Mouse (Mus musculus): ENCODE measurements around the gene Rmnd5b. TPM values are rescaled to one million over a fixed set of nuclear protein-coding genes. Genes with fewer than 3 reads are reported as not detected.
A peak's percentile ranks its signal among the peaks of the same experiment; 100 is the strongest.
"Not testable (repeated sequence)": the region's sequence is repeated elsewhere in the genome, so short reads cannot be mapped to it uniquely, and the experiment has no call there.

Rmnd5b gene
- polyA plus RNA-seq (2011; ENCODE audit: insufficient read length, low read depth, missing spikeins) = 17.5 and 20.0 TPM in 2 replicates

- H3K27ac ChIP-seq (ENCODE audit: insufficient read depth, low read length) = peak within 1 kb of the TSS; percentile 13
- H3K4me3 ChIP-seq (ENCODE audit: insufficient read depth, low read length) = peak within 1 kb of the TSS; percentile 92
- TF ChIP-seq POLR2A (IDR thresholded peaks at IDR 0.05; ENCODE audit: low read depth, low read length) (peak; percentile 72), CTCF (IDR thresholded peaks at IDR 0.05; ENCODE audit: borderline replicate concordance, insufficient read depth, low read length) (no peak)
- peaks cover 3% of the 10 kb centered on the region for H3K4me1 ChIP-seq (ENCODE audit: control insufficient read depth, insufficient read depth, low read length)
Observed at GRCm38 (mm10) chr11:51635525-51636322, at the start of gene Rmnd5b. Gene Rmnd5b, minus strand, starts transcription at chr11:51635896.

GRCm38 (mm10) chr11:51681976-51682374 lies 46.3 kb upstream of the Rmnd5b start:
- H3K27ac ChIP-seq (ENCODE audit: insufficient read depth, low read length) = no peak overlapping the region
- no peak overlapping the region for H3K4me3 ChIP-seq (ENCODE audit: insufficient read depth, low read length)
- no peaks in the 10 kb centered on the region for H3K4me1 ChIP-seq (ENCODE audit: control insufficient read depth, insufficient read depth, low read length)
- TF ChIP-seq POLR2A (IDR thresholded peaks at IDR 0.05; ENCODE audit: low read depth, low read length) (no peak), CTCF (IDR thresholded peaks at IDR 0.05; ENCODE audit: borderline replicate concordance, insufficient read depth, low read length) (no peak)

GRCm38 (mm10) chr11:51681324-51681975 lies 45.8 kb upstream of the Rmnd5b start:
- Histone ChIP-seq H3K27ac (ENCODE audit: insufficient read depth, low read length) (no peak overlapping the region), H3K4me1 (ENCODE audit: control insufficient read depth, insufficient read depth, low read length) (no peaks in the 10 kb centered on the region), H3K4me3 (ENCODE audit: insufficient read depth, low read length) (no peak overlapping the region)
- TF ChIP-seq CTCF (IDR thresholded peaks at IDR 0.05; ENCODE audit: borderline replicate concordance, insufficient read depth, low read length) (peak; percentile 72), POLR2A (IDR thresholded peaks at IDR 0.05; ENCODE audit: low read depth, low read length) (no peak)

- no peak overlapping the region for H3K4me3 ChIP-seq (ENCODE audit: insufficient read depth, low read length)
- H3K4me1 ChIP-seq (ENCODE audit: control insufficient read depth, insufficient read depth, low read length) = no peaks in the 10 kb centered on the region
- no peak for TF ChIP-seq CTCF (IDR thresholded peaks at IDR 0.05; ENCODE audit: borderline replicate concordance, insufficient read depth, low read length)
- no peak for TF ChIP-seq POLR2A (IDR thresholded peaks at IDR 0.05; ENCODE audit: low read depth, low read length)
- no peak overlapping the region for H3K27ac ChIP-seq (ENCODE audit: insufficient read depth, low read length)
Observed at GRCm38 (mm10) chr11:51679466-51679865, 43.8 kb upstream of the Rmnd5b start.

GRCm38 (mm10) chr11:51677737-51678418 lies 42.2 kb upstream of the Rmnd5b start:
- Histone ChIP-seq H3K4me3 (ENCODE audit: insufficient read depth, low read length) (no peak overlapping the region), H3K4me1 (ENCODE audit: control insufficient read depth, insufficient read depth, low read length) (no peaks in the 10 kb centered on the region), H3K27ac (ENCODE audit: insufficient read depth, low read length) (no peak overlapping the region)
- no peak for TF ChIP-seq POLR2A (IDR thresholded peaks at IDR 0.05; ENCODE audit: low read depth, low read length)
- TF ChIP-seq CTCF (IDR thresholded peaks at IDR 0.05; ENCODE audit: borderline replicate concordance, insufficient read depth, low read length) = no peak

GRCm38 (mm10) chr11:51675386-51675785 lies 39.7 kb upstream of the Rmnd5b start:
- Histone ChIP-seq H3K4me1 (ENCODE audit: control insufficient read depth, insufficient read depth, low read length) (no peaks in the 10 kb centered on the region), H3K27ac (ENCODE audit: insufficient read depth, low read length) (no peak overlapping the region), H3K4me3 (ENCODE audit: insufficient read depth, low read length) (no peak overlapping the region)
- TF ChIP-seq POLR2A (IDR thresholded peaks at IDR 0.05; ENCODE audit: low read depth, low read length) = no peak
- no peak for TF ChIP-seq CTCF (IDR thresholded peaks at IDR 0.05; ENCODE audit: borderline replicate concordance, insufficient read depth, low read length)

GRCm38 (mm10) chr11:51673291-51673690 lies 37.6 kb upstream of the Rmnd5b start:
- no peak for TF ChIP-seq CTCF (IDR thresholded peaks at IDR 0.05; ENCODE audit: borderline replicate concordance, insufficient read depth, low read length)
- no peak for TF ChIP-seq POLR2A (IDR thresholded peaks at IDR 0.05; ENCODE audit: low read depth, low read length)
- H3K4me3 ChIP-seq (ENCODE audit: insufficient read depth, low read length) = no peak overlapping the region
- no peak overlapping the region for H3K27ac ChIP-seq (ENCODE audit: insufficient read depth, low read length)
- no peaks in the 10 kb centered on the region for H3K4me1 ChIP-seq (ENCODE audit: control insufficient read depth, insufficient read depth, low read length)

GRCm38 (mm10) chr11:51671376-51671775 lies 35.7 kb upstream of the Rmnd5b start:
- no peak overlapping the region for H3K27ac ChIP-seq (ENCODE audit: insufficient read depth, low read length)
- no peak overlapping the region for H3K4me3 ChIP-seq (ENCODE audit: insufficient read depth, low read length)
- no peaks in the 10 kb centered on the region for H3K4me1 ChIP-seq (ENCODE audit: control insufficient read depth, insufficient read depth, low read length)
- TF ChIP-seq POLR2A (IDR thresholded peaks at IDR 0.05; ENCODE audit: low read depth, low read length) (no peak), CTCF (IDR thresholded peaks at IDR 0.05; ENCODE audit: borderline replicate concordance, insufficient read depth, low read length) (no peak)

GRCm38 (mm10) chr11:51670846-51671245 lies 35.1 kb upstream of the Rmnd5b start:
- H3K4me1 ChIP-seq (ENCODE audit: control insufficient read depth, insufficient read depth, low read length) = no peaks in the 10 kb centered on the region
- TF ChIP-seq CTCF (IDR thresholded peaks at IDR 0.05; ENCODE audit: borderline replicate concordance, insufficient read depth, low read length) (no peak), POLR2A (IDR thresholded peaks at IDR 0.05; ENCODE audit: low read depth, low read length) (no peak)
- H3K27ac ChIP-seq (ENCODE audit: insufficient read depth, low read length) = no peak overlapping the region
- H3K4me3 ChIP-seq (ENCODE audit: insufficient read depth, low read length) = no peak overlapping the region

- H3K4me3 ChIP-seq (ENCODE audit: insufficient read depth, low read length); H3K27ac ChIP-seq (ENCODE audit: insufficient read depth, low read length); H3K4me1 ChIP-seq (ENCODE audit: control insufficient read depth, insufficient read depth, low read length): not testable (repeated sequence)
Observed at GRCm38 (mm10) chr11:51664747-51665146, 29.1 kb upstream of the Rmnd5b start.

Measured in embryonic fibroblast, embryonic 13.5 days (primary cell).